Mouse (Mus musculus) CD4-positive, CD25-positive, alpha-beta regulatory T cell, adult 4 months (primary cell): ENCODE measurements at regions not wholly inside any gene's neighbourhood (a gene's known extent, or its start where the extent isn't known, plus 50 kb on each side); places are given as distances from the start of the nearest gene placed in this dataset.

Experiments
- ATAC-seq: one replicate; pipeline ENCODE4 v1.8.0; 2017

GRCm38 (mm10) chr1:52302557-52302956, 69.5 kb upstream of the Gls start:
- ATAC-seq: peak; percentile 87

- ATAC-seq: peak; percentile 81
Measured at GRCm38 (mm10) chr1:52301266-52301665, 68.2 kb upstream of the Gls start.

GRCm38 (mm10) chr1:52299559-52299958, 66.5 kb upstream of the Gls start:
- ATAC-seq: no peak

DNA sequence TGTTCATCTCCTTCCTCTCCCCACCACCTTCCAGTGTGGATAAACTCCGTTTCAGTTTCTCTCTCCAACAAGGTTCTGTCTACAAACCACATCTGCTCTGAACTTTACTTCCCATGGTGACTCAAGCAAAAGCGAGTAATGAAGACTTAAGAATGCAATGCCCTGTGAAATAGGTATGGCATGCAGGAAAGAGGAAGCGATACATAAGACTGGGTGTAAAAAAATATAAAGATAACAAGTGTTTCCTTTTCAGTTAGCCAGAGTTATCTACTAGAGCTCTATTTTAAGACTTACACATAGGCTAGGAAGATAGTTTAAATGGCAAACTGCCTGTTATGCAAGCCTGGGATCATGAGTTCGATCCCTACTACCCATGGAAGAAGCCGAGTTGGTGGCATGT, 65.3 kb upstream of the Gls start:
- no peak for ATAC-seq

DNA sequence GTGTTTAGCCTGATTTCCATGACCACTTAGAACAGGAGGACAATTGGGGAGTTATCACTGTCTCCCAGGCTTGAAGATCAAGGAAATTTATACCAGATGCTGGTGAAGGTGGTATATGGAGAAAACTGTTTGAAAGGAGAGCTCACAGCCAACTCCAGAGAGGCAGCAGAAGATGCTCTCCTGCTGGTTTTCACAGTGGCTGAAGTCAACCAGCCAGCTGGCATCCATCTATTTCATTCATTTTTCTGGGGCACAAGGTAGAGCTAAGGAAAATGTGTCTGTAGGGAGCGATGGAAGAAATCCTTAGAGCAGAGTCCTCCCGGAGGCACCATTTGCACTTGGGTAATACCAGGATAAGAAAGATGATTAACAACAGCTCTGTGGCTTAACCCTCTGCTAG, 63.1 kb upstream of the Gls start:
- ATAC-seq: no peak

- no peak for ATAC-seq
Measured at GRCm38 (mm10) chr1:52294521-52294920, 61.5 kb upstream of the Gls start.

GRCm38 (mm10) chr1:52293393-52294099, 60.5 kb upstream of the Gls start:
- no peak for ATAC-seq
